Mouse (Mus musculus) thymus, postnatal 4 days (tissue): ENCODE measurements around the gene Dstn.

Experiments used
- DNase-seq: peaks from one replicate; pipeline ENCODE4 v3.0.0; 2021

Dstn gene

DNA sequence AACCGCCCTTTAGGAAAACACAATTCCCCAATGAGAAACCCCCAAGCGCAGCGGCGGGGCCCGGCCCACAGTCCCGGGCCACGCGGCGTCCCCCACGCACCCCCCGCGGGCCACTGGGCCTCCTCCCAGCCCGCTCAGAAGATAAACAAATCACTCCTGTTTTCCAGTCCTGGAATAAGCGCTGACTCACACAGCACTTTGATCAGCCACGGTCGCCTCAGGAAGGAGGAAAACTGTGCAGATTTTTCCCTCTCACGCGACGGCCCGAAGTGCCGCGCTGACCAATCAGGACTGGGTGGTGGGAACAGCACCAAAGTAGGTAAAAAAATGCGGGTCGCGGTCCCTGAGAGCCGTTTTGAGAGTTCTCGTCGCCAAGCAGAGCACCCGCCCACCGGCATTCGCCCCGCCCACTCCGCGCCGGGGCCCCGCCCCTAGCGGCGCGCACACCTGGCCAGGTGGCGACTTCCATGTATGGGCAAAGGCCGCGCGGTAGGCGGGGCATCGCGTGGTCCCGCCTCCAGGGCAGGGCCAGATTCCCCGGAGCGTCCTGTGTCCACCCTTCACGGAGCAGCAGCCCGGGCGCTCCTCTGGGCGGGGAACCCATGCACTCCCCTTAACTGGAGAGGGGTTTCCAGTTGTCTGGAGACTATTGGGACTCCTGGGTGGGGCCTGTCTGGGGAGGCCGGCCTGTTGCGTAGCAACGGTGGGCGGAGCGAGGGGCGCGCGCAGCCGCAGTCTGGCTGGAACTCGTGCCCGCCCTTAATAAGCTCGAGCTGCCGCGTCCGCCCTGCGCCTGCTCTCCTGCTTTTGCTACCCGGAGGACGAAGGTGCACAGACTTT lies at the start of gene Dstn:
Gene Dstn, plus strand, starts transcription at position 561 of the 840 bp plus-strand sequence.
- DNase-seq, result peak; percentile 97

DNA sequence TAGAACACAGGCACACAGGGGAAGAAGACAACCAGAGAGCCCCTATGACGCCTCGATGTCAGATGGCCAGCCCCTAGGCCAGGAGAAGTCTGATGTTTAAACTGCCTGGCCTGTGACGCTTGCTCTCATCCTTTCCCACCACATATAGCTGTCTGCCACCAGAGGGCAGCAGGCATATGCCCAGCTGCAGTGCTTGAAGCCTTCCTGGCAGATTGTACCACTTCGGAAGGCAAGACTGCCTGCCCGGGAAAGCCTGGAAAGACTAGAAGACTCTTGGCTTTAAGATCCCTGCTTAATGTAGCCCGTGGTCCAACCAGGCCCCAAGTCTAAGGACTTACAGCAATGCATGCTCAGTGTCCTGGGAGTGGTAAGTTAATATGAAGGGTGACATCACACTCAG lies 47.8 kb upstream of the Dstn start:
- peak; percentile 77 for DNase-seq

DNA sequence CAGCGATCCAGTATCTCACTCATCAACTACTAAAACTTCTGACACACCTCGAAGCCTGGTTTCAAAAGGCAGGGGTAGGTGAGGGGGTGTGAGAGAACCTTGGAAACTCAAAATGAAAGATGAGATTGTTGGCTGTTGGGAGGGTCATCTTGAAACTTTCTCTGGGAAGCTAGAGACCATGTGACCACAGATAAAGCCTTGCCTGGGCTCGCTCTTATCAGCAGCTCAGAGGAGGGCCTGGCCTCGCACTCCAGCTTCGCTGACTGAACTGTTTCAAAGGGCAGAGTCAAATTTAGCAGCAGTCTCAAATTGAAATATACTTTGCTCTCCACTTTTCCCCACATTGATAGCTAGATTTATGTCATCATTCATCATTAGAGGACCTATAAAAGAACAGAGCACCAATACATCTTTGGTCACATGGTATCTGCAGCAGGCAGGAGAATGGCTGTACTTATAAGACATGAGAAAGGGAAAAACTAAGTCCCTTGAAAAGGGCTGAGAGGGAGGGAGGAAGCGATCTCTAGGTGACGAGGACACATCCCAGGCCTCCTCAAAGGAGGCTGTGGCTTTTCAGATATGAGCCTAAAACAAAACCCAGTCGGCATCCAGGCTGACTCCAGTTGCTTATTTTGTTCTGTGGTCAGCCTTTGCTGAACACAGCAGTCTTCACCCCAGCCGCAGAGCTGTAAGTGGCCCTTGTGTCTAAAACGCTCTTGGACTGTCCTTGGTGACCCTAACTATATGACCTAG lies 44.0 kb upstream of the Dstn start:
- no peak for DNase-seq

DNA sequence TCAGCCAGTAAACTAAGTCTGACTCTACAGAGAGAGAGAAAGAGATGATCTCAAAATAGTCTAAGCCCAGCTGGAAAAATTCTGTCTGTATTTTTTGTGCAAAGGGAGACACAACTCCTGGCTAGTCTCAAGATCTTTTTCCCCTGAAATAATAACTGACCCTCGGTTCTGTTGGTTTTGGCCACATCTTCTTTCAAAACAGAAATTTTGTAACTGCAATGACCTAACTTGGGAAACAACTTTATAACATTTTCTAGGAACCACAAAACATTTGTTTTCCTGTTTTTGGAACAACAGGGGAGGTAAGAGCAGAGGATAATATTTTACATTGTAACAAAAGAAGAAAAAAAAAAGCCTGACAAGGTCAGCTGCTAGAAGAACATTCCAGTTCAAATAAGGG lies 39.1 kb upstream of the Dstn start:
- no peak for DNase-seq

DNA sequence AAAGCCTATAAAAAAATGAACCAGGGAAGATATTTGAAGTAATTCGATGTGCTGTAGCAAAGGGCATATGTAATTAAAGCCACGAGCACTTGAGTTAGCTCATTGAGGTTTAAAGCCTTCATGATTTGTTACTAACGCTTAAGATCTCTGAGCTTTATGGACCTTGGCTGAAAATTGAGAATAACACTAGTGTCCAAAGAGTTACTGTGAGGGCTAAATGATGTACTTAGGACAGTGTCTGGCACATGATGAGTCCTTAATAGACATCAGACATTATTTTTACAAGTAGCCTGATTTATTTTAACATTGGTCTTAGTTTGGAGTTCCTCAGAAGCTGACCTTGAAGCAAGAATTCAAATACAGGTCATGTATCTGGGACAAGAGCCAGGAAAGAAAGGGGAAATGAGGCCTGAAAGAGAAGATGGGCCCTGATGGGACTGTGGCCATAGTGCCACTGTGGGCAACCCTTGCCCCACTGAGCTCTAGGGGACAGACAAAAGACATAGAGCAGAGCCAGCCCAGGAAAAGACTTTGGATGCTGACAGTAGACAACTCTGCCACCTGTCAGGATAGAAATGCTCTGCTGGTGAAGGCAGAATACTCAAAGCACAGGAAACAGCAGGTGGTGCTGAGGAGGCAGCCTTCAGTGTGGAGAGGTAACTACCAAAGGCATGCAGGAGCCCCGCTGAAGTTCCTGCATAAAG lies 38.0 kb upstream of the Dstn start:
- peak; percentile 17 for DNase-seq

DNA sequence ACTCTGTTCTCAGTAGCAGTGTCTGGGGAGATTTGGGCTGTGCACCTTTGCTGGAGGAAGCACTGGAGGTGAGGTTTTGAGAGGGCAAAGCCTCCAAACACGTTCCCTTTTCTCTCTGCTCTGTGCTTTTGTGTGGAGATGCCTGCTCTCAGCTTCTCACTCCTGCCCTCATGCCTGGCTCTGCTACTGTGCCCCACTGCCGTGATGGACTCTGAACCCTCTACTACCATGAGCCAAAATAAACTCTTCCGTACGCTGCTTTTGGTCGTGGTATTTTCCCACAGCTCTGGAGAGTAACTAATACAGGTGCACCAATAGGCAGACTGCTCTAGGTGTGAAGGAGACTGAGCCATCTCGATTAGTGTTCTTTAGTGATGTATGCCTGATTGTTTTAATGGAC lies 35.8 kb upstream of the Dstn start:
- no peak for DNase-seq

DNA sequence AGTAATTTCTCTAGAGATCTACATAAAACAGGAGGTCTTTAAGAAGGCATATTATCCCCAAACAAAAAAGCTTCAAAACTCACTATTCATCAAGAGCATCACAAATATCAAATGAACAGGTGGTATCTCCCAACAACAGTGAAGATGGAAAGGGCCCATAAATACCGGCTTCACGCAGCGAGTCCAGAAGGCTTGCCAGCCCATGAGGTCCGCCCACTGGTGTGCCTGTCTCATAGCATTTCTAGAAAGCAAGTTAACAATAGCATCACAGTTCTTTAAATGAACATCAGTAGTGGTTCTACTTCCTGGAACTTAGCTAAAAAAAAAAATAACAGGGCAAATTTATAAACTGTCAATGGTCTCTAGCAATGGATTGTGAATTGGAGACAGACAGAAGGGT lies 33.1 kb upstream of the Dstn start:
- no peak for DNase-seq

DNA sequence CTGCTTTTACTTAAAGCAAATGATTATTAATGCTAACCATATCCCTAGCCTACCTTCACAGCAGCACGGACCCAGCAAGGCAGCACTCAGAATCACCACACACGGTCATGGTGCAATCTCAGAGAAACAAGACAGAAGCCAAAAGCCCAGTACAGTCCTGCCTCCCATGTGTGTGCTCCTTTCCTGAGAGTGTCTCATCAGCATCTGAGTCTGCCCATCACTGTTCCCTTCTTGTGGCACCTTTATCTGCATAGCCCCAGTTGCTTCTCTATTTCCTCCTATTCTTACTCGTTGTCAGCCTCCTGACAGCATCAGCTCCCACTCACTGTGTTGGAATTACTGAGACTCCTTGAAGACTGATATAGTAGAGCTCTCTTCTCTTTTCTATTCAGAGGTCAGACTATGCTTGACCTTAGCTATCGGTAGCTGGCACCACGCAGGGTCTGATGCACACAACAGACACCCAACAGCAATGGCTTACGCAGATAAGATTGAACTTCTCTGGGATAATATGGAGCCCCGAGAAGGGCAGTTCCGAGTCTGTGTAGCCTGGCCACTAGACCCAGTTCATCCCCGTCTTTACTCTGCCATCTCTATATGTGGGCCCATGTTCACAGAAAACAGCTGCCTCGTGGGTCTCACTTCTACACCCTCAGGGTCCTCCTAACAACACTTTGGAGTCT lies 32.4 kb upstream of the Dstn start:
- DNase-seq, result no peak

DNA sequence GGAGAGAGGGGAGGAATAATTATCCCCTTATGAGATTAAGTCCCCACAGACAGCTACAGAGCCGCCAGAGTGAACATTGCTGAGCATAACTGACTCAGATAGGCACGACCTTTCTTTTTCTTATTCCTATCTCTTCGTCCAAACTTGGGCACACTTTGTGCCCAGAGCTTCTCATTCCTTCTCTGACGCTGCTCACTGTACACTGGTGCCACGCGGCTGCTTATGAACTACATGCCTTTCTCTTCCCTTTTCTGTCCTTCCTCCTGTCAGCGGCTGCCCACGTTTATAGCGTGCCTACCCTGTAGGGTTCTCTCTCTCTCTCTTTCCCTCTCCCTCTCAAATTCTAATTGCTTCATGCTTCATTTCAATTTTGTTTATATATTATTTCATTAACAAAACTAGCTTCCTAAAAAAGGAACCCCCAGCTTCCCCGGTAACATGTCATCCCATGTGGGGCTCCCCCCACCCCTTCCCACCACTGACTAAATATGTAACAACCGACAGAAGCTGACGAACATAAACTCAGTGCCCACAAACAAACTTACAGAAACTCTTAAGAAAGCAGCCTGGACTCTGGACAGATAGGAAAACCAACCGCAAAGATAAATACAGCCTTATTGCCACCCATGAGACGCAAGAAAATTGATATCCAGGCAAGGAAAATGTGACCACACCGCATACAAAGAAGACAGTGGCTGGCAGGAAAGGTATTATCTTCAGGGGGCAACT lies 25.8 kb upstream of the Dstn start:
- no peak for DNase-seq

DNA sequence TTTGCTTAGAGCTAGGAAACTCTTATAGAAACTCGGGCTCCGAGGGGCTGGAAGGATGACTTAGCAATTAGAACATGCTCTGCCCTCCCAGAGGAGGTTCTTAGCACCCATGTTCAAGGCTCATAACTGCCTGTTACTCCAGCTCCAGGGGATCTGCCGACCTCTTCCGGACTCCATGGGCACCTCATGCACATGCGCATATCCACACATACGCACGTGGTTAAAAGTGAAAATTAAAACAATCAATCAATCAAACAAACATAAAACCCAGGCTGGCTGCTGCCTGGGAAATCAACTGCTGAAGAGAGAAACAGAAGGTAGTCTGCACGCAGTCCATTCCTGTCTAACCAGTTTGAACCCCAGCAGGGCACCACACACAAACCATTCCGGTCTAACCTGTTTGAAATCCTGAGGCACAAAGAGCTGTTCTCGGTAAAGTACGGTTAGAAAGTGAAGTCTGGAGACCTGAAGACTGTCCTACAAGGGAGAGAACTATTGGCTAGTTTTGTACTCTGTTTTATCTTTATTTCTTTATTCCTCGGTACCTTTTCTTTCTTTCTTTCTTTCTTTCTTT lies 25.2 kb upstream of the Dstn start:
- no peak for DNase-seq

DNA sequence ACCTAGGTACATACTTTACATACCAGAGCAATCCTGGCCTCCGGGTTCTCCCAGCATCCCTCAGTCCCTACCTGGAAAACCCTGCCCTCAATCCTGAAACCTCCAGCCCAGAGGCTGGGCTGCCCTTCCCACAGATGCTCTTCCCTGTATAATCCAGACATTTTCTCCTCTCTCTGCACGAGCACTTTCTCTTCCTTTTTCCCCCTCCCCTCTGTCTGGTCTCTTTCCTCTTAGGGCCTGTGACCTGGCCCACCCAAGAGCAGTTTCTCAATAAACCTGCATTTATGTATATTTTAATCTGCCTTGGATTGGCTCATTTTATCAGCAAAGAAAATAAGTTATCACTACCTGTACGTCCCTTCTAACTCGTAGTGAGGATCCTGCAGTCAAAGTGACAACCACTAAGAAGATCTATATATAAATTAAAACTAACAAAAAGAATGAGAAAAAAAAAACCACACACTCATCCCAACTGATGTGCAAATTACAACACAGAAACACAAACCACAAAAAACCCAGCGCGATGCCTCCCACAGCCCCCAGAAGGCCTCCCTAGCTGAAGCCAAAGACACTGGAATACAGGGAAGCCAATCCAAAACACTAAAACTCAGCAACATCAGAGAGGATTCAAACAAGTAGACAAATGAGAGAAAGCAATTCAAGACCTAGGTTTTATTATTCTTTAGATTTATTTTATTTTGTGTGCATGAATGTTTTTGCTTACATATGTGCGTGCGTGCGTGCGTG lies 23.6 kb upstream of the Dstn start:
- no peak for DNase-seq

DNA sequence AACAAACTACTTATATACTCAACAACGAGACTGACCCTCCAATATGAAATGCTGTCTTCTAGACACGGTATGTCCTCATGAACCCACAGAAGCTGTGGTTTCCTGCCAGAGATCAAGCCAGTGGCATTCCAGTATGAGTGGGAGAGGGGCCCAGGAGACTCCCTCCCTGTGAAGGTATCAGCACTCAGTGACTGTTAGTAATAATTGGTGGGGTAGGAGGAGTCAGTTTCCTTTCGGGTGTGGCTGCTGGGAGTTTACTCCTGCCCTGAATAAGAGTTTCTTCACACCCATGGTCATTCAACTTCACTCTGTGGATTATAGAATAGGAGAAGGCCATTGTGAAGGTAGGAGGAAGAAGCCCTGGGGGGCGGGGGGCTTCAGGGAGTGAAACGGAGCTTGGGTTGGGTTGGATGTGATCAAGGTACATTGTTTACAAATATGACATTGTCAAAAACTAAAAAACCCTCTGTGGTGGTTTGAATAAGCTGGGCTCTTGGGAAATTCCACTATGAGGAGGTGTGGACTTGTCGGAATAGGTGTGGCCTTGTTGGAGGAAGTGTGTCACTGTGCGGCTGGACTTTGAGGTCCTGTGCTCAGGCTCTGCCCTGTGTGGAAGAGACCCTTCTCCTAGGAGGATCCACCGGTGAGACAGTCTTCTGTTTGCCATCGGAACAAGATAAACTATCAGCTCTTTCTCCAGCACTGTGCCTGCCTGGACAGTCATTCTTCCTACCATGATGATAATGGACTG lies 15.5 kb upstream of the Dstn start:
- DNase-seq, result no peak

DNA sequence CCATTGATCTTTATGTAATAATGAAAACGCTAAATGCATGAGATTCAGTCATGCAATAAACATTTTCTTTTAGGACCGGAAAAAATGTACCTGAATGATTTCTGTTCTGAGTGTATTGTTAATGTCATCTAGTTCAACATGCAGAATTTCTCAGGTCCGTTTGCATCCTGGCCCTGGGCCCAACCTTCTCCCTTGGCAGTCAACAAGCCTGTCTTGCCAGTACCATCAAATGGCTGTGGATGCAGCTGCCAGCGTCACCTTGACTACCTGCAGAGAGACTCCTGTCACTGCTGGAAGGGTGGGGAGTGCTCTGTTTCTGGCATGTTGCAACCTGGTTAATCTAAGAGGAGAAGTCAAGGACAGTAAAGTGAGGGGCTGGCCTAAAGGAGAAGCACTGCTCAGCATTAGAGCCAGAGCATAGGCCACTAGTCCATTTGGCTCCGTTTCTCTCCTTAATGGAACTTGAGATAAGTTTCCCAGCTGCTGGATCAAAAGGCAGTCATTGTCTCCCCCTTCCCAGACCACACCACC lies 14.2 kb upstream of the Dstn start:
- no peak for DNase-seq

DNA sequence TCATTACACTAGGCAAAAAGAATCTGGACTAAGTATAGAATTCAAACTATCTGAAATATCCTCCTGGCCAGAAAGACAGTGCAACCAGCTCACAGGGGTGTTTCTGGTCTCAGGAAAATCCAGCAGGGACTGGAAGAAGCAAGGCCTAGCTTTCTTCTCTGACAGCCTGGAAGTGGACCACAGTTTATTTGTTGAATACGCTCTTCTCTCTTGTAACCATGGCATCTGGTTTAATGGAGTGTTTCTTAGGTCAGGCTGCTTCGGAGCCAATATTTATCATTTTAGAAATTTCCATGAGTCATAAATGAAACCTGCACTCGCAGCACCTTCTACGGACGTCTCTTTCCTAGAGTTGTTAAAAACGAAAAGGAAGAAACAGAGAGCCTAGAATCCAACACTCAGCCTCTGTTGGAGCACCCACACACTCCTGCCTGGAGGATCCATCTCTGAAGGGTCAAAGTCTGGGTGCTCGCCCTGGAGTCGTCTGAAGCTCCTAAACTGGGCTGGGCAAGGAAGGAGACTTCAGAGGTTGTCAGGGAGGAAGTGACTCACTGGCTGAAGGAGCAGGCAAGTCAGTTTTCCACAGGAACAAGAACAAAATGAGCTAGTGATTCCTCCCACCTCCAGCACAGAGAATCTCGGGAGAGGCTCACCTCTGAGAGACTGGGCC lies 11.6 kb upstream of the Dstn start:
- no peak for DNase-seq

DNA sequence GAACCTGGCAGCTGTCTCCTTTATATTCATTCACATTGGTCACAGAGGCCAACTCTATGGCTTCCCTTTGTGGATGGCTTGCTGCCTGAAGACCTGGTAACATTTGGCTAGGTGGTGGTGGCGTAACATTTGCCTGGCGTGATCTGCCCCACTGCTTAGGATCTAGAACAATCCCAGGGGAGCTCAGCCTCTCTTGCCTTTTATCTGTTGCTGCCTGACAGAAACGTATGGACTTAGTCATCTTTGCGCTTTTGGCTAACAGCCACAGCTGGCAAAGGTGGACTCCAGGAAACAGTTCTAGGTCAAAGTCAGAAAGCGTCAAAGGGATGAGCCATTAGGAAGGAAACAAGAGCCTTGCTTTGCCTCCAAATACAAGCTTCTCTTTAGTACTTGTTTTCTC lies 10.2 kb upstream of the Dstn start:
- DNase-seq, result no peak

DNA sequence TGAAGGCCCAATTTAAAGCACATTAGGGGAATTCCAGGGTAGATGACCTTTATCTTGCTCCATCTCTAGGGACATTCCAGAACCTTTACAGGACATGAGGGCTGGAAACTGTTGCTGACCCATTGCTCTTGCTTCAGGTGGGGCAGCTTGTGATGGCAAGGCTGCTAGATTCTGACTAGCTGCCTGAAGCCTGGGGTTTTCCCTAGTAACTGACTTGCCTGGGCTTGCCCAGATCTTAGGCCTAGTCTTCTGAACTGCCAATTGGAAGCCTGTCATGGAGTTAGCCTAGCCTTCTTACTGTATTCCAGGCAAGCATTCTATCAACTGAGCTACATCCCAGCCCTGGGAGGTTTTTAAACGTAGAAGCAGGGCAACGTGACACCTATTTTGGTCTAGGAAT lies 5.9 kb upstream of the Dstn start:
- no peak for DNase-seq

DNA sequence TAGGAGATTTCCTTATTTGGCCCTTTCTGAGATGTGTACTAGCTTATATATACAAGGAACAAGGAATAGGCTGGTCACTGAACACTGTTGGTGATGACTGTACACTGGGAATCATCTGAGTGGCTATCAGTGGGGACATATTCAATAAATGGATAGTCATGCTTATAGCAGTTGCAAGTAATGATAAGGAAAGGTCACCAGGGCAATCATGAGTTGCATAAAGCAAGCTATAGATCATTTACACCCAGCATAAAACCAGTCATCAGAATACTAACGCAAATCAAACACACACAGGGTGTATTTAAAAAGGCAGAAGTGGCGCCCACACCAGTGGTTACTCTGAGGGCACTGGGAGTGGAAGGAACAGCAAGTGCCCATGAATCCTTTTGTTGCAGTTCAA lies 2.9 kb upstream of the Dstn start:
- no peak for DNase-seq

DNA sequence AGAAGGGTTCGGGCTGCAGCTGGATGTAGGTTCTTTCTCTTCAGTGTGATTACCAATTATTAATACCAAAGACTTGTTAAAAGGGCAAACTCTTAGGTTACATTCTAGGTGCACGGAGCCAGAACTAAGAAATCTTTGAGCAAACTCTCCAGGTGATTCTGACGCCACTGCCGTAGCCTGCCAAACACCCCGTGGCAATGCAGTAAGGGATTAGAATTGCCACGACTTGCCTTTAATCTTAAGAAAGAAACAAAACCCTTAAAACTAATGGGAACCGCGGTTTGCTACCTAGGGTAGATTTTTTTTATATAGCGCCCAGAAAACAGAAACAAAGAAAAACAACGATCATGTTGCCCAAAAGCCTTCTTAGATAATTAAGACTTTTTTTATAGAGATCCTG lies 899 bp upstream of the Dstn start:
- DNase-seq, result no peak

DNA sequence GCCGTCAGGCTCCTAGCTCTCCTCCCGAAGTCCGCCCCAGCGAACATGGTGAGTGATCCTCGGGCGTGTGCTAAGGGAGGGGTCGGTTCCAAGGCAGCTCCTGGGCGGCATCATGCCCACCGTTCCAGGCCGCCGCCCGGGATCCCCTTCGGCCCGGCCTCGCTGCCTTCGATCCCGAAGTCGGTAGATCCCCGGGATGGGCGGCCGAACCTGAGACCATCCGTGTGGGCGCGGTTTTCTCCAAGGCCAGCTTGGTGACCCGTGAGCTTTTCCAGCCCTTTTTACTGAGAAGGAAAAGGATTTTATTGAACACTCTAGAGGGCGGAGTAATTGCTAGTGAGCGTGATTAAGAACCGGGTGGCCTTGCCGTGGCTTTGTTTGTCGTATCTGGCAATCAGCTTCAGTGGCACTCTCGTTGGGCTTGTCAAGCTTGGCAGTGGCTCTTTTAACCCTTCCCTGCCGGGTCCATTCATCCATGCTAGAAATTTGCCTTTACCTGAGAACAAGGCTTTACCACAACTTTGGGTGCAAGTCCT lies 548 bp downstream of the Dstn start:
- DNase-seq, result no peak
